Mouse (Mus musculus) retina, postnatal 7 days (tissue): ENCODE data around the gene Brca1.
"Not testable (repeated sequence)": the region's sequence is repeated elsewhere in the genome, so short reads cannot be mapped to it uniquely, and the experiment has no call there.

ENCODE experiments used
- DNase-seq: peaks from one replicate; pipeline ENCODE4 v3.0.0-alpha.2; 2012; ENCODE audit warnings: low read depth, low spot score

Brca1 gene

GRCm38 (mm10) chr11:101543533-101543932 is 8.2 kb downstream of the Brca1 start:
- DNase-seq, result no peak

DNA sequence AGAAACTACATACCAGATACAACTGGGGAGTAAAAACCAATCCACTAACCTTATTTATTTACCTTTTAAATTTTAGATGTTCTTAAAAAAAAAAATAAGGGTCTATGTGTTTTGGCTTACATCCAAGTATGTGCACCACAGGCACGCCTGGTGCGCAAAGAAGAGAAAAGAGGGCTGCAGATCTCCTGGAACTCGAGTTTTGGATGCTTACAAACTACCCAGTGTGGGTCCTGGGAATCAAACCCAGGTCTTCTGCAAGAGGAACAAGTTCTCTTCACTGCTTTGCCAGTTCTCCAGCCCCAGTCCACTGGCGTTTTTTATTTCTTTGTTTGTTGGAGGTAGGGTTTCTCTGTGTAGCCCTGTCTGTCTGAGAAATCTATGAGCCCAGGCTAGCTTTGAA is 25.1 kb downstream of the Brca1 start:
- DNase-seq, result no peak

- no peak for DNase-seq
These were observed 25.7 kb downstream of the Brca1 start for GRCm38 (mm10) chr11:101525936-101526595.

DNA sequence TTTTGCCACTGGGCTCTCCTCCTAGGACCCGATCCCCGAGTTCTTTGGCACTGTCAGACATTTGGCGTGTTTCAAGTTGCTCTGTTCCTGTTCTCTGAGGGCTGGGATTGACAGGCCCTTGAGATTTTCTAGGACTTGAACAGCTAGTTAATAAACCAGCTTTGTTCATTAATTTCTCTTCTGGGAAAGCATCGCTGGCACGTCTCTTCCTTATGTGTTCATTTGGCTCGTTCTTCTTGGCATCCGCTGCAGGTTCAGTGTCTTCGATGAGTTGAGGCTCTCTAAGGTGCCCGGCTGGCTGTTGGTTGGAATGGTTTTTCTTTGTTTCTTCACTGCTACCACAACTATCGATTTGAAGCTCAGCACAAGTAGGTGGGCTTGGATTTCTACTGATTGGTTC is 26.7 kb downstream of the Brca1 start:
- DNase-seq, result no peak

GRCm38 (mm10) chr11:101524446-101524845 is 27.3 kb downstream of the Brca1 start:
- DNase-seq, result no peak

- no peak for DNase-seq
These were observed 32.4 kb downstream of the Brca1 start for GRCm38 (mm10) chr11:101519364-101519763.

DNA sequence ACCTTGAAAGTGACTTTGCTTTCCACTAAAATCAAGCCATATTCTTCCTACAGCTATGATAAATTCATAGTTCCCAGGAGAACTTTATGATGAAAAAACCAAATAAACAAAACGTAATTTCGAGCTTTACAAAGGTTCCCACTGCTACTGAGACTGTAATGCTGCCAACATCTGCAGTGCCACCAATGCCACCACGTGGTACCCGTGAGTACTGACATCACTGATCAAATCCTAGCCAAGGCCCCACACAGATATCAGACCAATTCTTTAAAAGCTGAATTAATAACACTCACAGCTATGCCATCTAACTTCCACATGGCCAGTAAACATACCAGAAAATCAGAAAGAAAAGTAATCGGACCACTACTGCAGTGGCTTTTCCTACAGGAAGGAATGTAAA is 32.8 kb downstream of the Brca1 start:
- DNase-seq, result peak; percentile 5

DNA sequence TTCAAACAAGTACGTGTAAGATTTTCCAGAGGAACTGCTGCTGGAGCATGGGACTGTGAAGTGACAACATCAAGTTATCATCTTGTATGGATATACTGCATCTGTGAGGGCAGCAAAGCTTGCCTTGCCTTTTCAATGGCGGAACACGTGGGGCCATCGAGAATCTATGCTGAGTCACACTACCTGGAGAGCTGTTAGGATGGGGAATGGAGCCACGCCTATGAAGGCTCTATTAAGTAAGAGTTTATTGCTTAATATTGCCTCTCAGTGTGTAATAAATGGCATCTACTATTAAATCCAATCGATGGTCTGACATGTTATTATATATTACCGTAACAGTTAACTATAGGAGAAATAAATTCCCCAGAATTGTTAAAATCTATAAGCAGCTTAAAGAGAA is 44.7 kb downstream of the Brca1 start:
- DNase-seq, result no peak

GRCm38 (mm10) chr11:101506269-101506780 is 45.4 kb downstream of the Brca1 start:
- DNase-seq, result no peak

DNA sequence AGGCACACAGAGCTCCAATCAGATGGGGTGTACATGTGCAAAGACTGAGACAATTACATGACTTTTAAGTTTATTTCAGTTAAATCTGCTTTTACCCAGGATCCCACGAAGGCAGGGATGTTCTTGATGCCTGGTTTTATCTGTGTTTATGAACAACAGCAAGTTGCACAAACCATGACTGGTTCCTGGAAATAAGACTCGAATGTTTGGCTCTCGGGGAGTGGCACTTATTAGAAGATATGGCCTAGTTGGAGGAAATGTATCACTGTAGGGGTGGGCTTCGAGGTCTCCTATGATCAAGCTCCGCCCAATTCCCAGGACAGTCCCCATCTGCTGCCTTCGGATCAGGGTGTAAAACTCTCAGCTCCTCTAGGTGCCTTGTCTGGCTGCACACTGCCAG is 65.6 kb downstream of the Brca1 start:
- DNase-seq, result no peak

DNA sequence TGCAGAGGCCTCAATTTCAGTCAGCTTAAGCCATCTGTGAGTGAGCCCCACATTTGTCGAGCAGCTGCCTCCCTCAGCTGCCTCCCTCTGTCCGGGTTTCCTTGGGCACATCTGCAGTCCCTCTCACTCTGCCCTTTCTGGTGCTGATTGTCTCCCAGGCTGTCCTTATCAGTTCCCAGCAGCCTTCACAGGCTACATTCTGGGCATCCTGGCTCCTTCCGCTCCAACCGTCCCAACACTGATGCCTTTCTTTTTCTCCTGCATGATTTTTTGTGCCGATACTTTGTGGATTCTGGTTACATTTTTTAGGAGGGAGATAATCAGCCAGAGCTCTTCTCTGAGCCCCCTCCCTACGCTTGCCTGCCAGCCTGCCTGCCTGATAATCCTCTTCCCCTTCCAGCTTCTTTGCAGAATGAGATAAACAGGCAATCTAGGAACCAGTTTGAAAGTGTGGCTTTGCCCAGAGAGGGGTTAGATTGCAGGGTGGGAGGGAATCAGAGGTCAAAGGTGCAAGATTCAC is 66.2 kb downstream of the Brca1 start:
- DNase-seq, result no peak

DNA sequence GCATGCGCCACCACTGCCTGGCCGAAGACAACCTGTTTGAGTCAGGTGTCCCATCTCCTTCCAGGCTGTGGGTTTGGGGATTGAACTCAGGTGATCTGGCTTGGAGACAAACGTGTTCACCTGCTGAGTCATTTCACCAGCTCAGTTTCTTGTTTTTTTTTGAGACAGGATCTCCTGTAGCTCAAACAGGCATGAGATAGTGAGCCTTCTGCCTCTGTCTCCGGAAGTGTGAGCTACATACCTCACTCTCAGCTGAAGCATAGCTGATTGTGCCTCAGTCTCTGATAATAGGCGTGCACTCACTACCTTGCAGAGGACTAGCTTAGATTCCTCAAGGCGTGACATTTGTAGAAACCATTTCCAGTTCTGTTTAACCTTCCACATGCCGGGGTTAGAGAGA is 66.9 kb downstream of the Brca1 start:
- no peak for DNase-seq

DNA sequence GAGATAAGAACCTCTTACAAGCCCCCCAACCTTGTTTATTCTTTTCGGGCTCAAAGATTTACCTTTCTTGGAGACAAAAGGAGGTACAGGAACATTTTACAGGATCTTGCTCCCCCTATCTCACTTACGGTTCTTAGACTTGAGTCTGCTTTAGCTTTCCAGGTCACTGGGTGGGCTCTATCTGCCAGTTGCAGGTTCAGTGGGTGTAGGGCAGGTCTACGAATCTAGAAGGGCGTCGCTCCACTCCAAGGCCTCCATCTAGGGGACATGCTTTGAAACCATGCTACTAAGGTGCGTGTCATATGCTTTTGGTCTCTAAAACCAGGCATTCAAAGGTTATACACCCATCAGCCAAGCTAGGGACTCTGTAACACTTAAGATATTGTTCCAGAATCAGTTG is 67.5 kb downstream of the Brca1 start:
- DNase-seq, result no peak

DNA sequence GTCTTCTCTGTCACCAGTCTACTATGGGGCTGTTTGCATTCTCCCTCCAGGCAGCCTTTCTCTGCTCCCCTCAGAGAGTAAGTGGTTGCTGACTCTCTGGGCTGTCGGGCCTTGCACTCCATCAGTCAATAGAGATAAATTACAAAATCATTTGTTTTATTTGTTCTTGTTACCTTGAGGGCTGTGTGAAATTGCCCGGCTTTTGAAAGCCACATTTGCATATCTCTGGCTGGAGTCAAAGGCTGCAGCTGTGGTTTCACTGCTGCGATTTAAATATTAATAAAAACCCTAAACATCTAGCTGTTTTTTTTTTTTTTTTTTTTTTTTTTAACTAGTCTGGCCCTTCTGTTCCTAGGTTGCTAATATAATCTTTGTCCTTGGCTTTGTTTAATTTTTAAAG is 68.0 kb downstream of the Brca1 start:
- DNase-seq, result no peak

DNA sequence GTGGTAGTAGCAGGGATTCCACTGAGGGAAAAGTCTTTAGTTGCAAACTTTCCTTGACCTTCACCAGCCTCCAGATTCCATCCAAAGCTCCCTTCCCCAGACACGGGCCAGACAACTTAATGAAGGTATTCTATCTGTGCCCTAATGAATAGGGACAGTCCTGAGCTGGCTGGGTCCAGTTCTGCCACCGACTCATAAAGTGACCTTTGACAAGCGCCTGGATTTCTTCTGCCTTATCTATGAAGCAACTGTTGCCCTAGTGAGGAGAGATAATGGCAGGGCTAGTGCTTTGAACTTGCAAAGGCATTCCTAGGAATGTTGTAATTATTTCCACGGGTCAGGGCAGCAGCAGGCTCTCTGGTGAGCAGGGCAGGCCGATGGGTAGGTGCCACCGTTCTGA is 70.8 kb downstream of the Brca1 start:
- DNase-seq, result no peak

DNA sequence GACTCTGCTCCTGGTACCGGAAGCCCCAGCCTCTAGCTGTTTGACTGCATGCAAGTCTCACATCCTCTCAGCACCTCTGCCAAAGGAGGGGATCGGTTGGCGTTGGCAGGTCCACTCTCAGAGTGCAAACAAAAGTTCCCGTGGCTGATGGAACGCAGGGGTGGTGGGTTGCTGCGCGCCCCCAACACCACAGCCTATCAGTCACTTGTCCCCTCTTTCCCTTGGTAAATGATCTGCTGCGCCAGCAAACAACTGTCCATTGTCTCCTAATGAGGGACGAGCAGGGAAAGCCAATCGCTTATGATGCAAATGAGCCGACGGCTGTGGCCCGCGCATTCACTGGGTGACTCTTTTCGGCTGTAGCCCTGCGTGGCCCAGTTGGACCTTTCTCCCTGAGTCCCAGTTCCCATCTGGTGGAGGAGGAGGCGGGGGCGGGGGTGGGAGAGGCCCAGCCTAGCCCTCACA is 72.6 kb downstream of the Brca1 start:
- no peak for DNase-seq

- DNase-seq, result peak; percentile 28
These were observed 74.1 kb downstream of the Brca1 start for GRCm38 (mm10) chr11:101477552-101478211.

GRCm38 (mm10) chr11:101477194-101477551 is 74.6 kb downstream of the Brca1 start:
- DNase-seq, result no peak

DNA sequence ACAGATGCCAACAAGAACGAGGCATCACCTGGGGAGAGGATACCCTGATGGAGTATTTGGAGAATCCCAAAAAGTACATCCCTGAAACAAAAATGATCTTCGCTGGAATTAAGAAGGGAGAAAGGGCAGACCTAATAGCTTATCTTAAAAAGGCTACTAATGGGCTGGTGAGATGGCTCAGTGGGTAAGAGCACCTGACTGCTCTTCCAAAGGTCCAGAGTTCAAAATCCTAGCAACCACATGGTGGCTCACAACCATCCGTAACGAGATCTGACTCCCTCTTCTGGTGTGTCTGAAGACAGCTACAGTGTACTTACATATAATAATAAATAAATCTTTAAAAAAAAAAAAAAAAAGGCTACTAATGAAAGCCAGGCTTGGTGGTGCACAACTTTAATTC is 75.4 kb downstream of the Brca1 start:
- DNase-seq, result not testable (repeated sequence)

DNA sequence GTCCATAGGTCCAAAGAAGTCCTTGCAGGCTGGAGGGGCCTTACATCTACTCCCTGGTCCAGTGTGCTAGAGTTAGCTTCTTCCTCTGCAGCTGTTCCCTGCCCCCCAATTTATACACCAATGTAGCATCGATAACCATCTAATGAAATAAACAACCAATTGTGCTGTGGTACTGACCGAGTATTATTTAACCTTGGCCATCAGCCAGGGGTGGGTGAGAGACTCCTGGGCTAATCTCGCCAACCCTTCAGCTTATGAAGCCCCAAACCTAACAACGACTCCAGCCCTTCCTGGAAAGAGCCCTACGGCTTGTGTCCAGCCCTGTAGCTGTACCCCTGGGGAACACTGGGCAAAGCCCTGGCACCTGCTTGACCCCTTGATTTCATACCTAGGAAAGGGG is 77.5 kb downstream of the Brca1 start:
- no peak for DNase-seq

DNA sequence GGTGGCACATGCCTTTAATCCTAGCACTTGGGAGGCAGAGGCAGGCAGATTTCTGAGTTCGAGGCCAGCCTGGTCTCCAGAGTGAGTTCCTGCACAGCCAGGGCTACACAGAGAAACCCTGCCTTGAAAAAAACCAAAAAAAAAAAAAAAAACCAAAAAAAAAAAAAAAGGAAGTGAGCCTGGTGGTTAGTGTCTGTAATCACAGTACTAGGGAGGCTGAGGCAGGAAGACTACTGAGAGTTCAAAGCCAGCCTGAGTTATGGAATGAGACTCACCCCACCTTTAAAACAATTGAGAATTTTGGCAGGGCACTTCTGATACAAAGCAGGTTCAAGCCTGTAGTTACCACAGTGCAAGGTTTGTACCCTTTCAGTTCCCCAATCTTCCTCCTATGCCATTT is 78.1 kb downstream of the Brca1 start:
- not testable (repeated sequence) for DNase-seq

- no peak for DNase-seq
These were observed 79.4 kb downstream of the Brca1 start for GRCm38 (mm10) chr11:101472336-101472735.

GRCm38 (mm10) chr11:101471926-101472325 is 79.8 kb downstream of the Brca1 start:
- no peak for DNase-seq
